Mouse (Mus musculus): ENCODE data around the gene Slx1b.

The Slx1b gene

GRCm38 (mm10) chr7:126707442-126708174 is 12.0 kb upstream of the Slx1b start, which contains the start of gene Coro1a:
Gene Coro1a (minus strand): TSS chr7:126707787.
- CTCF ChIA-PET = interaction anchor here in 1 of 4 experiments (0.7 kb wide), 1 partner anchor 59 kb away, joined by 3 read pairs; no protein-coding TSS in a partner anchor
- POLR2A ChIA-PET = interaction anchor here in 3 of 4 experiments (0.6 to 1.8 kb wide), 8 partner anchors 12 to 1153 kb away, joined by 3 to 5 read pairs (median 3); partner anchors contain the start of genes Bola2 (in 1 of the 3), Sgf29 (in 1 of the 3), Sh2b1 (in 1 of the 3) and Slx1b (in 1 of the 3)

GRCm38 (mm10) chr7:126704121-126704980 is 8.8 kb upstream of the Slx1b start:
- CTCF ChIA-PET = interaction anchor here in 3 of 4 experiments (0.6 to 3.6 kb wide), 15 partner anchors 10 to 313 kb away, joined by 3 to 16 read pairs (median 4); partner anchors contain the start of genes Bola2 (in 1 of the 3) and Pagr1a (in 1 of the 3)
- POLR2A ChIA-PET = interaction anchor here (0.5 to 3.4 kb wide), 28 partner anchors 8 to 406 kb away, joined by 3 to 18 read pairs (median 4); partner anchors contain the start of genes Sgf29 (in 3 of the 4), Bola2 (in 1 of the 4), Hirip3 (in 1 of the 4) and Ino80e (in 1 of the 4)

GRCm38 (mm10) chr7:126703757-126704077 is 8.1 kb upstream of the Slx1b start:
- ChIA-PET POLR2A (interaction anchor here in 2 of 4 experiments (1.1 to 3.4 kb wide), 9 partner anchors 8 to 407 kb away, joined by 3 to 18 read pairs (median 4); partner anchors contain the start of genes Sgf29 (in 2 of the 2), Hirip3 (in 1 of the 2), Ino80e (in 1 of the 2) and Slx1b (in 1 of the 2)), CTCF (interaction anchor here in 1 of 4 experiments (2.1 to 3.6 kb wide), 2 partner anchors 10 to 116 kb away, joined by 7 to 16 read pairs; partner anchors contain the start of gene Bola2)

- ChIA-PET CTCF (interaction anchor here in 1 of 4 experiments (3.6 kb wide), 1 partner anchor 9 kb away, joined by 16 read pairs; the partner anchor contains the start of gene Bola2), POLR2A (interaction anchor here in 1 of 4 experiments (0.9 to 3.4 kb wide), 4 partner anchors 9 to 105 kb away, joined by 3 to 18 read pairs (median 9); partner anchors contain the start of gene Sgf29)
These were observed 7.5 kb upstream of the Slx1b start for GRCm38 (mm10) chr7:126702861-126703756.

GRCm38 (mm10) chr7:126702358-126702757 is 6.8 kb upstream of the Slx1b start:
- ChIA-PET POLR2A (interaction anchor here in 1 of 4 experiments (0.9 to 3.4 kb wide), 3 partner anchors 8 to 106 kb away, joined by 3 to 18 read pairs (median 15); partner anchors contain the start of gene Sgf29), CTCF (interaction anchor here in 1 of 4 experiments (3.6 kb wide), 1 partner anchor 8 kb away, joined by 16 read pairs; the partner anchor contains the start of gene Bola2)

DNA sequence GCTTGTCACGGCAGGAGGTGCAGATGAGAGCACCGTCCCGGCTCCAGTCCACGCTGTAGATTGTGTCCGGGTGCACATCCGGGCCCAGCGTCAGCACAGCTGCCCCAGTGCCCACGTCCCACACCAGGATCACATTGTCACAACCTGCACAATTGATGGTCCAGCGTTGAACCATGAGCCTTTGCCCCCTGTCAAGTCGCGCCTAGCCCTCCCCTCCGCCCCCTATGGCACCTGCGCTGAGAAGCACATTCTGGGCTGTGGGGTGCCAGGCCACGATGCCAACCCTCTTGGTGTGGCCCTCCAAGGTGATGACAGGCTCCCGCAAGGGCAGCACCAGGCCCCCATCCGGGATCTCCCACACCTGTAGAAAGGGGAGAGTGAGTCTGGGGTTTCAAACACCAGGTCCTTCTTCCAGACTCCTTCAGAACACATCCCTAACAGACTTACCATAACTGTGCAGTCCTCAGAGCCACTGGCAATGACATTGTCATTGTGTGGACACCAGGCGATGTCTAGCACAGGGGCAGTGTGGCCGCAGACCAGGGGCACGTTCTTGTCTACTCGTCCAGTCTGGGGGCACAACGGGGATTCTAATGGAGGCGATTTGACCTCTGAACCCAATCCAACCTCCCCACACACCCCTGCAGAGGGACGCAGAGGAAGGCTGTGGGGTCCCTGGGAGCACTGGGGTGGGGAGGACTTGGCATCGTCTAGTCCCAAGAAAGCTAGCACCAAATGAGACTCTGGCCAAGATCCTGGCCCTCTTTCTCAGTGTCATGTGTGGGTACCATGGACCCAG is 6.2 kb upstream of the Slx1b start:
- CTCF ChIA-PET = interaction anchor here in 1 of 4 experiments (1.7 kb wide), 1 partner anchor 114 kb away, joined by 5 read pairs; no protein-coding TSS in a partner anchor

DNA sequence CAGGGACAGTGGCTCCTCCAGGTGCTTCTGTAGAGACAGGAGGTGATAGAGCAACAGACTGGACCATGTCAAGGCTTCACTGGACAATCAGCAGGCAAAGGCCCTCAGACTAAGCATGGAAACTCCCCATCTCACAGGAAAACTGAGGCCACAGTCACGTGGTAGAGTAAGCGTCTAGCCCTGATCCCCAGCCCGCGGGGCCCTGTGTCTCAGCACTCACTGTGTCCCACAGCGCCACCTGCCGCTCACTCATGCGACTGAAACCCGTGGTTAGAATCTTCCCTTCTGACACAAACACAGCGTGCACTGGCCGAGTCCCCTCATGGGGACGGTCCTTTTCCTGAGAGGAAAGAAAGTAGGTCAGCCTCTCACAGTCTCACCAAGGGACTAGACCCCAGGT is 5.5 kb upstream of the Slx1b start:
- POLR2A ChIA-PET = interaction anchor here in 3 of 4 experiments (0.8 to 3.5 kb wide), 11 partner anchors 52 to 325 kb away, joined by 3 to 16 read pairs (median 4); partner anchors contain the start of genes Eif3c (in 1 of the 3), Mapk3 (in 1 of the 3), Sgf29 (in 1 of the 3) and Sh2b1 (in 1 of the 3)
- CTCF ChIA-PET = interaction anchor here in 2 of 4 experiments (0.6 to 1.7 kb wide), 7 partner anchors 48 to 304 kb away, joined by 3 to 8 read pairs (median 3); partner anchors contain the start of gene Sgf29 (in 1 of the 2)

More for the DNA sequence above, 6.2 kb upstream of the Slx1b start:
- POLR2A ChIA-PET = interaction anchor here in 2 of 4 experiments (0.9 to 3.5 kb wide), 7 partner anchors 8 to 227 kb away, joined by 3 to 18 read pairs (median 11); partner anchors contain the start of genes Sgf29 (in 1 of the 2) and Sh2b1 (in 1 of the 2)

DNA sequence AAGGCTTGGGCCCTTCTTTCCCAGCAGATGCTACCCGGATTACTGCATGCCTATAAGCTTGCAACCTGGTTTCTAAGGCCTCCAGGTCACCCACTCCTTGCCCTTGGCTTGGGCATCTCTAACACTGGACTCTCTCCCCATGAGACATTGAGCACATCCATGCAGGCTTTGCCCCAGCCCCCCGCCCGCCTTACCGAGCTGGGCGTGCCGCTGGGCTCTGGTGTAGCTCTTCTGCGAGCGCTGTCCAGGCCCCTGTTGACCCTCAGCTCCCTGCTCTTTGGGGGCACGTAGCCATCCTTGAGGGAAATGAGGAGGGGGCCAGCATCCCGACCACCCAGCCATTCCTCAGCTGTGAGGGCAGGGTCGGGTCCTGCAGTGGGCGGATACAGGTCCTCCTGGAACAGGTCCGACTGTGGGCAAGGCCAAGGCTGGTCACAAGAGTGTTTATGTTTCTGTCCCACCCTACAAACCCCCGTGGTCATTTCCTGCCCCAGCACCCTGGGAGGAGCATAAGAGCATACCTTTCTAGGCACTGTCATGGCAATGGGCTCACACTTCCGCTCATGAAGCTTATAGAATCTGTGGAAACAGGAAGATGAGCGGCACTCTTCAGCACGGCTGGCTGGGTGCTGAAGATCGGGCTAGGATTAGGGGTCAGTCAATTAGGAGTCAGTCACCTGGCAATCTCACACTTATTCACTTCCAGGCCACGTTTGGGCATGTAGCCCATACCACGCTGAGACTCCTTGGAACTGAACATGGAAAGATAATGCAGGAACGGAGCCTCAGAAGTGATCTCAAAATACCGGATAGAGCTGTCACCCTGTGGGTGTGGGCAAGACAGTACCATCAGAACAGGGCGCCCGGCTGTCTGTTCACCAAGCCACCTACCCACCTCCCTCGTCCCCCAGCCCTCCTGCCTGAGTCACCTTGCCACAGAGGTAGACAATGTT is 4.8 kb upstream of the Slx1b start:
- ChIA-PET CTCF (interaction anchor here in 3 of 4 experiments (0.6 to 1.7 kb wide), 9 partner anchors 10 to 303 kb away, joined by 3 to 8 read pairs (median 3); partner anchors contain the start of gene Sgf29 (in 1 of the 3)), POLR2A (interaction anchor here in 3 of 4 experiments (0.6 to 3.5 kb wide), 20 partner anchors 8 to 326 kb away, joined by 3 to 16 read pairs (median 4); partner anchors contain the start of genes Eif3c (in 1 of the 3), Mapk3 (in 1 of the 3), Sgf29 (in 1 of the 3) and Sh2b1 (in 1 of the 3))

DNA sequence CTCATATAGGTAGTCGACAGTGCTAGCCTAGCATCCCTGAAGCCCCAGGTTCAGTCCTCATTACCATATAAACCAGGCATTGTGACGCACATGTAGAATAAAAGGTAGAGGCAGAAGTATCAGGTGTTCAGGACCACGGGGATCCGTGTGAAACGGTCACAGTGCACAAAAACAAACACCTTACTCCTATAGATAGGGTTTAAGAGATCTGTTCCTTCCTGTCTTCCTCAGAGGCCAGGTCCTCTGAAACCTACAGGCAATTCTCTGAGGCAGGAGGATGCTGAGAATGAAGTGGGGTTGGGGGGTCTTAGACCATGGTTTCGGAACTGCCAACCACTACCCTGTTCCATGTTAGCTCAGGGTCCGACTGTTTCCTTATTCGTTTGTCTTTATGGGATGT is 2.3 kb upstream of the Slx1b start:
- ChIA-PET CTCF (interaction anchor here in 1 of 4 experiments (1.4 kb wide), 1 partner anchor 110 kb away, joined by 4 read pairs; no protein-coding TSS in a partner anchor), POLR2A (interaction anchor here (0.6 to 3.1 kb wide), 8 partner anchors 38 to 529 kb away, joined by 3 to 14 read pairs (median 4); partner anchors contain the start of genes Apobr (in 1 of the 4) and Eif3c (in 1 of the 4))

- CTCF ChIA-PET = interaction anchor here in 2 of 4 experiments (0.5 to 1.5 kb wide), 8 partner anchors 20 to 529 kb away, joined by 3 to 4 read pairs (median 3); no protein-coding TSS in a partner anchor
- POLR2A ChIA-PET = interaction anchor here in 3 of 4 experiments (0.6 to 3.1 kb wide), 13 partner anchors 8 to 510 kb away, joined by 3 to 14 read pairs (median 3); partner anchors contain the start of genes Apobr (in 1 of the 3), Eif3c (in 1 of the 3) and Sh2b1 (in 1 of the 3)
These were observed 1.3 kb upstream of the Slx1b start for GRCm38 (mm10) chr7:126696886-126697285.

- POLR2A ChIA-PET = interaction anchor here (0.6 to 3.1 kb wide), 12 partner anchors 8 to 511 kb away, joined by 3 to 14 read pairs (median 3); partner anchors contain the start of genes Apobr (in 1 of the 4), Coro1a (in 1 of the 4), Eif3c (in 1 of the 4) and Sh2b1 (in 1 of the 4)
These were observed 719 bp upstream of the Slx1b start for GRCm38 (mm10) chr7:126696303-126696702.

DNA sequence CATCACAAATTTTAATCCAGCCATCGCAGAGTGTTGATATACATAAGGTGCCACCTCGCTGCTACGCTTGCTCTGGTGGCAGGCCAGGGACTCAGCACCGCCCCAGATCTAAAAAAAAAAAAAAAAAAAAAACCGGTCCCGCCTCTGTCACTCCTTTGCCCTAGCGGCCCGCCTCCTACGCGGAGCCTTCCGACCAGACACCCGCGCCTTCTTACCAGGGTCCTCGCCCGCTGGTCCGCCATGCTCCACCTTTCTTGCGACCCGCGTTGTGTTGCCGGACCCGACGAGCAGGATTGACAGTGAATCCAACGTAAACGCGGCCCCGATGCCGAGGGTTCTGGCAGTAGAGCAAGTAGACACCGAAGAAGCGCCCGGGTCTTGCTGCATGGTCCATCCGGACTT is 373 bp downstream of the Slx1b start, which contains the start of gene Bola2:
TSS of gene Bola2 (plus strand) at position 192 of the 402 bp plus-strand sequence.
- CTCF ChIA-PET = interaction anchor here in 2 of 4 experiments (0.9 to 2.6 kb wide), 5 partner anchors 9 to 108 kb away, joined by 4 to 22 read pairs (median 8); partner anchors contain the start of gene Sgf29 (in 2 of the 2)
- POLR2A ChIA-PET = interaction anchor here in 2 of 4 experiments (0.9 to 6.0 kb wide), 15 partner anchors 9 to 423 kb away, joined by 3 to 60 read pairs (median 6); partner anchors contain the start of genes Apobr (in 1 of the 2), Cln3 (in 1 of the 2), Coro1a (in 1 of the 2) and Sbk1 (in 1 of the 2)

More at GRCm38 (mm10) chr7:126696303-126696702, 719 bp upstream of the Slx1b start:
- CTCF ChIA-PET = interaction anchor here in 2 of 4 experiments (0.5 to 1.5 kb wide), 7 partner anchors 20 to 530 kb away, joined by 3 to 4 read pairs (median 3); no protein-coding TSS in a partner anchor

- POLR2A ChIA-PET = interaction anchor here in 3 of 4 experiments (0.7 to 6.0 kb wide), 27 partner anchors 8 to 423 kb away, joined by 3 to 60 read pairs (median 4); partner anchors contain the start of genes Sgf29 (in 2 of the 3), Apobr (in 1 of the 3), Cln3 (in 1 of the 3) and Coro1a (in 1 of the 3)
- CTCF ChIA-PET = interaction anchor here (0.6 to 2.6 kb wide), 15 partner anchors 10 to 157 kb away, joined by 3 to 22 read pairs (median 4); partner anchors contain the start of gene Sgf29 (in 3 of the 4)
These were observed 1.0 kb downstream of the Slx1b start for GRCm38 (mm10) chr7:126694441-126695051.
